Mouse (Mus musculus): ENCODE measurements at regions not wholly inside any gene's neighbourhood (a gene's known extent, or its start where the extent isn't known, plus 50 kb on each side); places are given as distances from the start of the nearest gene placed in this dataset.

GRCm38 (mm10) chr9:43970043-43970795 lies 73.0 kb upstream of the Thy1 start:
- DNase-seq (ENCODE audit: low spot score in 2 of 2) = peak in 1 of 2 experiments; percentile 16
- intact Hi-C loops (cut with DNase I) = loop anchor here (5.0 kb wide), 2 partner anchors 633 to 753 kb away; no protein-coding TSS in a partner anchor

DNA sequence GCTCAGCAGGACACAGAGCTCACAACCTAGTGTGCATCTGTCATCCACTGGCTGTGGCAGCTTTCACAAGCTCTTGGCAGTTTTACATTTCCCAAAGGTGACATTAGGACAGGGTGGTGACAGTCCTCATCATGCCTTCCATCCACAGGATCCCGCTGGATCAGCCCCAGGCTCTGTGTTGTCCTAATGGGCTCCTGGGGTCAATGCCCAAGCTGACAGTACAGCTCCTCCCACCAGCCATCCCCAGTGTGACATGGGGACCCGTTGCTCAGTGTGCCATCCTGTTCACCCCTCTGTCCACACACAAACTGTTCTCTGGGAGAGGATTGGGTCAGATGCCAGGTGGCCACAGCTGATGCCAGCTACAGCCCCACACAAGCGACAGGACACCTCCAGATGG lies 72.3 kb upstream of the Thy1 start:
- intact Hi-C loops (cut with DNase I) = loop anchor here (5.0 kb wide), 2 partner anchors 634 to 754 kb away; no protein-coding TSS in a partner anchor
- DNase-seq (ENCODE audit: low spot score in 2 of 2) = no peak

DNA sequence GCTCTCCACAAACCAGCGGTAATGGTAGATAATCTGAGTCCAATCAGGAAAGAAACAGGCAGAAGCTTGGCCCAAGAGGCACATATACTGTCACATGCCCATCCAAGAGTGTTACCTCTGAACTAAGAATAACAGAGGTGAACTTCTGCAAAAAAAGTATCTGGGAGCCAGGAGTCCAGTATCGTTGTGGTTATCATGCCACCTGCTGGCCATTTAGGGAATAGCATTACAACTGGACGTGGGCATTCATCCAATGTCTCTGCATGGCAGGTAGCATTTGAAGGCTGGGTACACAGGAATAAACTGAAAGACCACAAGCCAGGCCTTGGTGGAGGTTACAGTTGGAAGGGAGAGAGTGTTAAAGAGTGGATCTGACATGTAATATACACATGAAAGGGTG lies 70.9 kb upstream of the Thy1 start:
- intact Hi-C loops (cut with DNase I) = loop anchor here (2.0 to 5.0 kb wide), 4 partner anchors 51 to 755 kb away; no protein-coding TSS in a partner anchor
- DNase-seq (ENCODE audit: low spot score in 2 of 2) = peak; percentile 83 to 85

- intact Hi-C loops (cut with DNase I) = no loop called here
- DNase-seq (ENCODE audit: low spot score in 2 of 2) = no peak
These were observed 67.8 kb upstream of the Thy1 start for GRCm38 (mm10) chr9:43975405-43975804.

DNA sequence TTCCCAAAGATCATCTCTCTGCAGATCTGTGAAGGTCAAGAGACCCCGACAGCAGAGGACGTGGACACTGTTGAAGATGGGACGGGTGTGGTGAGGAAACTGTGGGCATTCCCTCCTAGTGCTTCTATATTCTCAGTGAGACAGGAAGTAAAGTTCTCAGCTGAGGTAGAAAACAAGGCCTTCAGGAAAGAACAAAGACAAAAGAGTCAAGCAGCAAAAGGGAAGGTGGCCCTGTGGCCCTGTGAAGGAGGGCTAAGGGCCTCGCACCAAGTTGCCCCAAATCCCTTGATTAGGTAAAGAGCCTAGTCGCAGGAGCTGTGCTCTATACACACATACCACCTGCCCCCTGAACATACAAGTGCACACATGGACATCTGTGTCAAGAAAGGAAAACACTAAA lies 66.8 kb upstream of the Thy1 start:
- intact Hi-C loops (cut with DNase I) = no loop called here
- no peak for DNase-seq (ENCODE audit: low spot score in 2 of 2)

GRCm38 (mm10) chr9:43977773-43978172 lies 65.4 kb upstream of the Thy1 start:
- no peak for DNase-seq (ENCODE audit: low spot score in 2 of 2)
- intact Hi-C loops (cut with DNase I) = no loop called here

- DNase-seq (ENCODE audit: low spot score in 2 of 2) = no peak
- intact Hi-C loops (cut with DNase I) = loop anchor here (5.0 to 10.0 kb wide), 2 partner anchors 81 to 253 kb away; partner anchors contain the start of gene Cbl
These were observed 61.8 kb upstream of the Thy1 start for GRCm38 (mm10) chr9:43981376-43981775.

DNA sequence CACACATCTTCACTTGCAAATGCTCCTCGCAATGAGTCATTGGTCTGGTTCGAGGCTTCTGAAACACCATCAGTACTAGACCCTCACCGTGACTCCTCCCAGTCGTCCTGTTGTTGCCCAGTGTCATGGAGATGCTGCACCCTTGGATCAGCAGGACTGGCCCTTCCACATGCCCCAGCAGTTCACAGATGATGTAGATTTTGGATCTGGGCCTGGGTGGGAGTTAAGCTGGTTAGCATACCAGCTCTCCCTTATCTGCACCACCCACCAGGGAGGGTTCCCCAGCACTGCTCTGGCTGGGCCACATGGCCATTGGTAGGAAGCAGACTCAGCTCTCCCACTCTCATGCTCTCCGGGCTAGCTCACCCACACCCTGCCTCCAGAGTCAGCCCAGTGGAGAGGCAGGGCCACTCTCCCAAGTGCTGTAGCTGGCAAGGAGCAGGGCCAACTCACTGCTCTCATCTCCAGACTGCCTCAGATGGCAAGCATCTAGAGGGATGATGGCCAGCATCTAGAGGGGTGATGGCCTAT lies 60.8 kb upstream of the Thy1 start:
- DNase-seq (ENCODE audit: low spot score in 2 of 2) = no peak

GRCm38 (mm10) chr9:43983220-43983619 lies 60.0 kb upstream of the Thy1 start:
- no peak for DNase-seq (ENCODE audit: low spot score in 2 of 2)
- intact Hi-C loops (cut with DNase I) = loop anchor here (5.0 to 10.0 kb wide), 2 partner anchors 79 to 252 kb away; partner anchors contain the start of gene Cbl

More for the DNA sequence above, 60.8 kb upstream of the Thy1 start:
- intact Hi-C loops (cut with DNase I) = loop anchor here (5.0 to 10.0 kb wide), 2 partner anchors 80 to 252 kb away; partner anchors contain the start of gene Cbl

- DNase-seq (ENCODE audit: low spot score in 2 of 2) = peak; percentile 92 to 94
- intact Hi-C loops (cut with DNase I) = loop anchor here (5.0 to 10.0 kb wide), 3 partner anchors 78 to 250 kb away; partner anchors contain the start of genes C1qtnf5 and Cbl
These were observed 58.8 kb upstream of the Thy1 start for GRCm38 (mm10) chr9:43984181-43985062.

DNA sequence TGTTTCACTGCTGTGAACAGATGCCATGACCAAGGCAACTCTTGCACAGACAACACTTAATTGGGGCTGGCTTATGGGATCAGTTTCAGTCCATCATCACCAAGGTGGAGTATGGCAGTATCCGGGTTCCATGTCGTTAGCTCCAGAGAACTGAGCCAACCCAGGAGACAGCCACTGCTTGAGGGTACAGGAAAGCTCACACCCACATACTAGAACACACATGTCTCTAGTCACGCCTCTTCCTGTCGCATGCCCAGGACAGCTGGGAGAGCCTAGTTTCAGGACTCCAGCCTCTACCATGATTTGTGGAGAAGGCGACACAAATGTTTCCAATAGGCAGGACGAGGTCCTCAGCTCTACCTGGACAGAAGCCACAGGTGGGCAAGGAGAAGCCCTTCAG lies 55.2 kb upstream of the Thy1 start:
- no peak for DNase-seq (ENCODE audit: low spot score in 2 of 2)
- intact Hi-C loops (cut with DNase I) = loop anchor here (5.0 to 10.0 kb wide), 2 partner anchors 119 to 247 kb away; partner anchors contain the start of genes C1qtnf5 and Cbl

DNA sequence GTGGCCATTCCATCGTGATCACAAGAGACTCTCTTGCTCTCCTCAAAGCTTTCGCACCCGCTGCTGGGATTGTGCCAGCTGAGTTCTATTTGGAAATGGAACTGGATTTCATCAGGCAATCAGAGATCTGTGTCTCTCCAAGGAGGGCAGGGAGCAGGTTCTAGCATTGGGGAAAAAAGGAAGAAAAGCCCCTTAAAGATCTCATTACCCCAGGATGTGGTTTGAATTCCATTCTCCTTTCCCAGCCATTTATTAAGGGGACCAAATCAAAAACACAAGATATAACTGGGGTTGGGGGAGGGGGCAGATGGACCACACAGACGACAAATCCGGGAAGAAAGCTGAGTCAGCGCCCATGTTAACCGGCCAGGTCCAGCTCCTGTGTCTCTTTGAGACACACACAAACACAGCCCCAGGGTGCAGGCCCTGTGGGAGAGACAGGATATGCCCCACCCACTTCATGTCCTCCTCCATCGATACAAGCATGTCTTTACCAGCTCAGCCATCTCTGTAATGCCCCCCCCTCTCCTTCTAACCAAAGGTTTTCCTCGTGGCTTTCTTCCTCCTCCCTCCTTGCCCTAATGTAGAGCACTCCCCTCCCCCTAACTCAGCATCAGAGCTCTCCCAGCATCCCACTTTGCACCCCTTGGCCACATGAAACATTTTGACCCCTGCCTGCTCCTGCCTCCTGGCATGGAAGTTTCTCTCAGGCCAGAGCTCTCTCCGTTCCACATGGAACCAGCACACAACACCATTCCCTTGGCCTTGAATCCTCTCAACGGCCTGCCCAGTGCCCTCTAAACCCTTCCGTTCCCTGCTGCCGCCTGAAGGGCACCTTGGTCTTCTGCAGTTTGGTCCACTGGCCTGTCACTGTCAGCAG lies 54.0 kb upstream of the Thy1 start:
- DNase-seq (ENCODE audit: low spot score in 2 of 2) = peak in 1 of 2 experiments; percentile 21
- intact Hi-C loops (cut with DNase I) = loop anchor here (5.0 to 10.0 kb wide), 2 partner anchors 118 to 246 kb away; partner anchors contain the start of genes C1qtnf5 and Cbl

- intact Hi-C loops (cut with DNase I) = no loop called here
These were observed 53.1 kb upstream of the Thy1 start for GRCm38 (mm10) chr9:43990124-43990523.

DNA sequence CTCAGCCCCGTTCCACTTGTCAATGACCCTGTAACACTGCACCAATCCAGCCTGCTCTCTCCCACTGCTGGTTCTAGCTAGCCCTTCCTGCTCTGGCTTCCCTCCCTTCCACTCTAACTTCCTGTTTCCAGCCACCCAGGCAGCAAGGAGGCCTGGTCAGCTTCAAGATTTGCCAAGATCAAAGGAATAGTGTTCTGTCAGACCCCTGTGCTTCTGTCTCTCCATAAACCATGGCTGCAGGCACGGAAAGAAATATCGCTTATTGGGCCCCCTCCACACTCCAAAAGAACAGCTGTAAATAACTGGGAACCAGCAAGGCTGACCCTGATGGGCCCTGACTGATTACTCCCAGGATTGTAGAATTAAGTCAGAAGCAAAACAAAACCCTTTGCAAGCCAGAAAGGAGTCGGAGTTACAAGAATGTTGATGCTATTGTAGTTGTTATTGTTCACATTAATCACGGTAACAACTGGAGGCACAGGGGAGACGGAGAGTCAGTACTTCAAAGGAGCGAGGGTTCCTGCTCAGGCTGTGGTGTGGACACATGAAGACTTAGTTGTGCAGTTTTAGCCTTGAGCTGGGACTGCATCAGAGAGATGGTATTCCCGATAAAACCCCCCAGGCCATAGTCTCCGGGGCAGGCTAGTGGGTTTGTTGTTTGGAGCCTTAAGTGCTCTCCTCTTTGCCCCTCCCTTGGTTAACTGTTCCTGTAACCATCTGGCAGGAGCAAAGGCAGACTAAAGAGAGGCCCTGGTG lies 49.8 kb upstream of the Thy1 start:
- intact Hi-C loops (cut with DNase I) = no loop called here
- no peak for DNase-seq (ENCODE audit: low spot score in 2 of 2)

More at GRCm38 (mm10) chr9:43990124-43990523, 53.1 kb upstream of the Thy1 start:
- no peak for DNase-seq (ENCODE audit: low spot score in 2 of 2)

Data from left cerebral cortex, postnatal 14 days (tissue).